Mouse (Mus musculus) heart, embryonic 13.5 days (tissue): ENCODE measurements at regions not wholly inside any gene's neighbourhood (a gene's known extent, or its start where the extent isn't known, plus 50 kb on each side); places are given as distances from the start of the nearest gene placed in this dataset.

ENCODE experiments used
- ATAC-seq: fragments of 200-750 bp; cut with Nextera tagmentation; 2 replicates; pipeline ENCODE4 v1.8.0; 2017; ENCODE audit warnings: moderate TSS enrichment; ENCODE audit not compliant: insufficient number of reproducible peaks, low FRiP score, low TSS enrichment; ENCODE audit errors: extremely low read depth
- H3K27ac ChIP-seq: fragments of 300-500 bp; sonication (generic); replicated peaks from 2 replicates; pipeline ENCODE4 v1.5.1; 2015; ENCODE audit warnings: moderate library complexity, mild to moderate bottlenecking, inconsistent platforms
- H3K27me3 ChIP-seq: fragments of 300-500 bp; sonication (generic); replicated peaks from 2 replicates; pipeline ENCODE4 v1.6.1; 2015; ENCODE audit warnings: mild to moderate bottlenecking, inconsistent platforms
- H3K36me3 ChIP-seq: fragments of 300-500 bp; sonication (generic); 2 replicates; pipeline ENCODE4 v1.6.1; 2015; ENCODE audit warnings: mild to moderate bottlenecking, inconsistent platforms
- H3K4me1 ChIP-seq: fragments of 300-500 bp; sonication (generic); 2 replicates; pipeline ENCODE4 v1.6.1; 2015; ENCODE audit warnings: inconsistent platforms
- H3K4me2 ChIP-seq: fragments of 300-500 bp; sonication (generic); 2 replicates; pipeline ENCODE4 v1.6.1; 2015; ENCODE audit warnings: inconsistent platforms, mild to moderate bottlenecking, moderate library complexity
- H3K4me3 ChIP-seq: fragments of 300-500 bp; sonication (generic); 2 replicates; pipeline ENCODE4 v1.5.1; 2015; ENCODE audit warnings: moderate library complexity, mild to moderate bottlenecking, inconsistent platforms
- H3K9ac ChIP-seq: fragments of 300-500 bp; sonication (generic); 2 replicates; pipeline ENCODE4 v1.6.1; 2015; ENCODE audit warnings: inconsistent platforms, mild to moderate bottlenecking, moderate library complexity
- H3K9me3 ChIP-seq: fragments of 300-500 bp; sonication (generic); 2 replicates; pipeline ENCODE4 v1.6.1; 2016; ENCODE audit warnings: inconsistent platforms
- WGBS: fragments of 180-500 bp; shearing (Covaris S2); methylation state at CpG from one replicate; pipeline ENCODE4 v1.1.7; 2015; ENCODE audit warnings: mixed read lengths; 5-methylcytosine and 5-hydroxymethylcytosine counted together

DNA sequence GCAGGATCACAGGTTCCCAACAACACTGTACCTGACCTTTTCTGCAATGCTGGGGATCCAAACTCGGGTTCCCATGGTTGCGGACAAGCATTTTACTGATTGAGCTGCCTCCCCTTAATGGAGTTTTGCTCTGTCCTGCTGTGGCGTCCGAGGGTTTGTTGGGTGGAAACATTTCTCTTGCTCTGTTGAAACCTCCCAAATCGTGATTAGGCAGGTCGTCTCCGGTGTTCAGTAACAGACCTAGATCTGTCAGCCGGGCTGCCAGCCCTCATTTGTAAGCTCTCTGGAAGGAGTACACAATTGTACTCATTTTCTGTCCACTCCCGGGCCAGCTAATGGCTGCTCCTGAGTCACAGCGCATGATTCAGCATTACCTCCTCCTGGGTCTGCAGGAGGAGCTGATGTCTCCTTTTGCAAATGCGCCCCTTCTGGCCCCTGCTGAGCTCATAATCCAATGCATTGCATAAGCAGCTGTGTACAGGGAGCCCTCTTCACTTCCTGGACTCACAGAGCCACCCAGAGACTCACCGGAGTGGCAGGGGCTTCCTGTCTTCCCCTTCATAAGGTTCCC is 49.8 kb upstream of the Sipa1l2 start:
- no peaks in the 10 kb centered on the region for H3K27me3 ChIP-seq
- WGBS = 42% methylated on average over 12 of the region's 12 CpGs
- H3K4me1 ChIP-seq = peaks cover 65% of the 10 kb centered on the region
- no peak for ATAC-seq
- H3K9me3 ChIP-seq = no peaks in the 10 kb centered on the region
- peak overlapping the region; percentile 63 for H3K27ac ChIP-seq
- no peak overlapping the region for H3K4me3 ChIP-seq
- H3K4me2 ChIP-seq = peak overlapping the region; percentile 20; the same call in 1 of the 2 replicates
- H3K36me3 ChIP-seq = no peaks in the 10 kb centered on the region
- peak overlapping the region; percentile 40; the same call in 1 of the 2 replicates for H3K9ac ChIP-seq
